Mouse (Mus musculus): ENCODE data around the gene Zfp592. TPM values are rescaled to one million over a fixed set of nuclear protein-coding genes. Genes with fewer than 3 reads are reported as not detected.

The Zfp592 gene
- polyA plus RNA-seq, 1 experiment from 2014 or later: 14.2 TPM

DNA sequence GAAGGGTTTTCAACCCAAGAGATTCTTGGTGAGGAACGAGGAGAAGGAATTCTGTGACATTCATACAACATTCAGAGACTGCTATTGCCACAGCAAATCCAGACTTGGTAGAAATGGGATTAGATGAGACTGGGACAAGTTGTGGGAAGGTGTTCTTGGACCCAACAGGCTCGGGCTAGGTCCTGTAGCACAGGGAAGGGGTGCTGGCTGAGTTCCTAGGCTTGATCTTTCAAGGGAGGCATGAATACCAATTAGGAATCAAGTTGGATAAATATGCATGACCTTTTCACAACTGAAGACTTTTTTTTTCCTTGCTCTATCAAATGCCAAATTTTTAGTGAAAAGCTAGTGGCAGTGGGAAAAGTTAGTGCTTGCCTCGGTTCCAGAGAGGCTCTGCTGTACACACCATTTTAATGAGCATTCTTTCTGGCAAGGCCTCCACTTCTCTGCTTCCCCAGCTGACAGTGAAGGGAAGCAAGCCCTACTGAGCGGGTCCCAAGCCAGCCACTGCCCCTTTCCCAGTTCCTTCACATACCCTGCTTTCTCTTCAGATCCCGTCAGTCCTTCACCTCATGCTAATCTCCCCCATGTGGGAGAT lies 49.6 kb downstream of the Zfp592 start:
- H3K36me3 ChIP-seq: peaks cover 57% of the 10 kb centered on the region
- no peak overlapping the region for H3K4me2 ChIP-seq (replicated peaks)
- WGBS: 91% methylated on average over 5 of the region's 5 CpGs
- no peak overlapping the region for H3K27ac ChIP-seq
- H3K9me3 ChIP-seq: no peaks in the 10 kb centered on the region
- no peaks in the 10 kb centered on the region for H3K27me3 ChIP-seq (replicated peaks)
- no peak for ATAC-seq (ENCODE audit: low FRiP score, low read depth)
- H3K4me3 ChIP-seq: no peak overlapping the region
- H3K4me1 ChIP-seq: no peaks in the 10 kb centered on the region
- no peak overlapping the region for H3K9ac ChIP-seq

DNA sequence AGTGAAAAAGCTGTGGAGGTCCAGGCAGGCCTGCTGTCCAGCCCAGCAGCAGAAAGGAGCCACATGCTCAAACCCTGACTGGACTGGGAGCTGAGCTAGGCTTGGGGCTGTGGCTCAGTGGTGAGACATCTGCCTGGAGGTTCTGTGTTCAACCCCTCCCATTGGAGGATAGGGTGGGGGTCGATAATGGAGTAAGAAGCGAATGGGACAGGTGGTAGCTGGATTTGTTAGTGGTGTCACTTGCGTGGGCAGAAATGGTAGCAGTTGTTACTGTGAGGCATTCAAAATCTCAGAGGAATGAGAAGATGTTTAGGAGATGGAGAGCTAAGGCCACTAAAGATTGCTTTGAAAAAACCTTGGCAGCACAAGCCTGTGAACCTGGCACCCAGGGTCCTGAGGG lies 54.4 kb downstream of the Zfp592 start:
- WGBS: 88% methylated on average over 3 of the region's 3 CpGs
- Histone ChIP-seq H3K4me1 (no peaks in the 10 kb centered on the region), H3K36me3 (peaks cover 11% of the 10 kb centered on the region; the same call in 1 of the 2 replicates), H3K27me3 (replicated peaks) (no peaks in the 10 kb centered on the region), H3K9me3 (no peaks in the 10 kb centered on the region), H3K27ac (no peak overlapping the region), H3K9ac (no peak overlapping the region), H3K4me3 (no peak overlapping the region), H3K4me2 (replicated peaks) (no peak overlapping the region)
- no peak for ATAC-seq (ENCODE audit: low FRiP score, low read depth)

DNA sequence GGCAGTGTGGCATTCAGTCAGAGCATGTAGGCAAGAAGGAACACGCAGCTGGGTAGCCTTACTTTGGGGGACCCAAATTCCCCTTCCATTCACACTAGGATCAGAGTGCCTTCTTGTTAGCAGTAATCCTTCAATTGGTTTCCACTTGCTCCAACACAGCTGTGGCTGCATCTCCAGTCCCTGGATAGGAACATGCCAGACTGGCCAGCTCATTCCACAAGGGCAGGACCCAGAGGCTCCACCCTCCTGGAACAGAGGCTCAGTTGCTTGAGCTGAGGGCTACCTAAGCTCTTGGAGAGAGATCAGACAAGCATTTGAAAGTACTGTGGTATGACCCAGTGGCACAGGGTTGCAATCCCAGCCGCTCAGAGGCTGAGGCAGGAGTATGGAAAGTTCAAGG lies 55.0 kb downstream of the Zfp592 start:
- H3K4me1 ChIP-seq: no peaks in the 10 kb centered on the region

DNA sequence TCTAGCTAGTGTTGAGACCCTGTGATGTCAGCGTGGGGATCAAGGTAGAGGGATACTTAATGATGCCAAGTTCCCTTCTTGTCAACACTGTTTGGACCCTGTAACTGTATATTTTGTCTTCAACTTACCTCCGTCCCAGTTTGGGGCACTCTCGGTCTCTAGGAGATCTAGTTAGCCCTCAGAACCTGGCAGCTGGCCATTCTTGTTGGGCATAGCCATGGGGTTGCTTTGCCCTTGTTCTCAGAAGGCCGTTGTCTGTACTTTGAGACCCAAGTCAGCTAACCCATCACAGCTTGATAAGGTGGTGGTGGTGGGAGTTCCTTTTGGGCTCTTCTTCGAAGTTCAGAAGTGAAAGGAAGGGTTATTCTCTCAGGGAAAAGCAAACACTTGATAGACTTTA lies 56.5 kb downstream of the Zfp592 start:
- no peaks in the 10 kb centered on the region for H3K9me3 ChIP-seq
- ATAC-seq (ENCODE audit: low FRiP score, low read depth): no peak
- H3K4me1 ChIP-seq: no peaks in the 10 kb centered on the region
- no peak overlapping the region for H3K4me2 ChIP-seq (replicated peaks)
- H3K27me3 ChIP-seq (replicated peaks): no peaks in the 10 kb centered on the region
- H3K9ac ChIP-seq: no peak overlapping the region
- H3K27ac ChIP-seq: no peak overlapping the region
- WGBS: 66% methylated on average over 5 of the region's 5 CpGs
- H3K4me3 ChIP-seq: no peak overlapping the region
- H3K36me3 ChIP-seq: no peaks in the 10 kb centered on the region

More for the DNA sequence above, 55.0 kb downstream of the Zfp592 start:
- no peak for ATAC-seq (ENCODE audit: low FRiP score, low read depth)
- Histone ChIP-seq H3K4me2 (replicated peaks) (no peak overlapping the region), H3K9me3 (no peaks in the 10 kb centered on the region), H3K36me3 (peaks cover 6% of the 10 kb centered on the region; the same call in 1 of the 2 replicates), H3K27me3 (replicated peaks) (no peaks in the 10 kb centered on the region), H3K4me3 (no peak overlapping the region), H3K9ac (no peak overlapping the region), H3K27ac (no peak overlapping the region)
- 87% methylated on average over 2 of the region's 2 CpGs for WGBS

DNA sequence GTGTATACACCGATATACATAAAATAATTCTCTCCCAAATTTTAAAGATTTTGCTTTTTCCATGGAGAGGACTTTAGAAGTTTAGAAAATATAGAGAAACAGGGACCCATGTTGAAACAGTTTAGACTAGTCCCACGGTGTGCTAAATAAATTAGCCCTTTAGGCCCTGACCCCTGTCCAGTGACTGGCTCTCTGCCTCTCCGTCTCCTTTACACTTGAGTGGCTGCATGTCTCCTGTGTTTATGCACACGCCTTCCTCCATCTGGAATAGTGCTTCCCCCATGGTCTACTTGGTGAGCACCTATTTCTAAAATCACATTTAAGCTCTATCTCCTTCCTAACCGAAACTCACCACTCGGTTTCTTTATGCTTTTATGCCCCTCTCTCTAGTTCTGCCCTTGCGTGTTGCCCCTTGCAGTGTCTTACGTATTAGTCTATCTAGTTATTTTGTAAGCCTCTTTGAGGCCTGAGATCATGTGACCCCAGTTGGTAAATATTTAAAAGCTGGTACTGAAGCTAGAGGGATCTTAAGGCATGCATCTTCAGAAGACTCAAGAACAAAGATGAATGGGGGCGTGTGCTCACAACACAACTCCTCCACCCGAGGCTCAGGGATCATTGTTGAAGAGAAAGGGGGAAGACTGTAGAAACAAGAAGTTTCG lies 62.4 kb downstream of the Zfp592 start:
- ATAC-seq (ENCODE audit: low FRiP score, low read depth): no peak
- H3K27ac ChIP-seq: no peak overlapping the region
- no peaks in the 10 kb centered on the region for H3K36me3 ChIP-seq
- no peaks in the 10 kb centered on the region for H3K9me3 ChIP-seq
- no peak overlapping the region for H3K4me2 ChIP-seq (replicated peaks)
- no peaks in the 10 kb centered on the region for H3K4me1 ChIP-seq
- H3K9ac ChIP-seq: no peak overlapping the region
- no peak overlapping the region for H3K4me3 ChIP-seq
- H3K27me3 ChIP-seq (replicated peaks): no peaks in the 10 kb centered on the region
- 83% methylated on average over 11 of the region's 11 CpGs for WGBS

DNA sequence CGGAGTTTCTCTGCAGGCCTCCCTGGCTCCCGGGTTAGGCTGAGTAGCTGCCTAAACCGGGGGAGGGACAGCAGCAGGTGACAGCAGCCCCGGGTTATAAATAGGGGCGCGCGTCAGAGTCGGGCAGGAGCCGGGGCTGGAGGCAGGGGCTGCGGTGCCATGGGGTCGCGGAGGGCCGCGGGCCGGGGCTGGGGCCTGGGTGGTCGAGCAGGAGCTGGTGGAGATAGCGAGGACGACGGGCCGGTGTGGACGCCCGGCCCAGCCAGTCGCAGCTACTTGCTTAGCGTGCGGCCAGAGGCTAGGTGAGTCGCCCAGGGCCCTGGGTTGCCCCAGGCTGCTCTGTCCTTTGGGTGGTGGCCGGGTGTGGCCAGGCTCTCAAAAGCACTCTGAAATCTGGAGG lies 64.0 kb downstream of the Zfp592 start, which contains the start of gene Alpk3:
TSS of gene Alpk3 (plus strand) at position 130 of the 400 bp plus-strand sequence.
- 30% methylated on average over 27 of the region's 27 CpGs for WGBS
- Histone ChIP-seq H3K27me3 (replicated peaks) (no peaks in the 10 kb centered on the region), H3K9me3 (no peaks in the 10 kb centered on the region), H3K27ac (no peak within 1 kb of the TSS), H3K4me2 (replicated peaks) (peak within 1 kb of the TSS; percentile 36), H3K4me1 (no peaks in the 10 kb centered on the region), H3K4me3 (no peak within 1 kb of the TSS), H3K9ac (no peak within 1 kb of the TSS), H3K36me3 (no peaks in the 10 kb centered on the region)
- no peak for ATAC-seq (ENCODE audit: low FRiP score, low read depth)

DNA sequence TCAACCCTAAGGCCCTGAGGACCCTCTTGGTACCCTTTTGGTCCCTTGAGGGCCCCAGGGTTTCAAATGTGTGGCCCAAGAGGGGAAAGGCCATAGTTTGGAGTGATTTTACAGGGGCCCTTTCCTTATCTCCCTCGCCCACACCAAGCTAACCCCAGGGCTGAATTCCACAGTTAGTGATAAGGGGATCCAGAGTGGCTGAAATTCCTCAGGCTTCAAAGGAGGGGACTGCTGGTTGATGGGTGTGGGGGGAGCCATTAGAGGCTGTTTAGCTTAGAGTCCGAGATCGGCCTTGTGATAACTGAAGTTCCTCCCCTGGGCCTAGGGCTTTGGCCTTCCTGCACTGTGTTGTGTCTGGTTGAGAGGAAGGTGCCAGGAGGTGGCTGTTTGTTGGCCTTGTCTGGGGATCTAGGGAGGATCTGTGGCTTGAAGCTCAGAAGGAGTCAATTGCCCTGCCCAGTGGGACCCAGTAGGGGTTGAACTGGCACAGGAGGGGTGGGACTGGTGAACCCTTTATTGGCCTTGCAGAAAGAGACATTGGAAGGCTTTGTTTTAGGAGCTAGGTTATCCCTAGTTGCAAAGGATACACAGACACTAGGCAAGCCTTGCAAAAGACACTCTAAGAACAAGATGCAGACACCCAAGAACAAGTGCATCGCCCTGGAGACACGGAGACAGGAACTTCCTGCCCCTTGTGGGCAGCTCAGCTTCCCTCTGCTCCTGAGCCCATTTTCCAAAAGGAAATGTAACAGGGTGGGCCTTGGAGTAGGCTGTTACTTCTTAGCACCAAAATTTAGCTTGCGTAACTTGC lies 64.6 kb downstream of the Zfp592 start:
- Histone ChIP-seq H3K4me2 (replicated peaks) (peak overlapping the region; percentile 36; the same call in 1 of the 2 replicates), H3K27ac (no peak overlapping the region), H3K9me3 (no peaks in the 10 kb centered on the region), H3K4me3 (no peak overlapping the region), H3K36me3 (no peaks in the 10 kb centered on the region), H3K4me1 (no peaks in the 10 kb centered on the region), H3K27me3 (replicated peaks) (no peaks in the 10 kb centered on the region), H3K9ac (no peak overlapping the region)
- 75% methylated on average over 6 of the region's 6 CpGs for WGBS
- no peak for ATAC-seq (ENCODE audit: low FRiP score, low read depth)

DNA sequence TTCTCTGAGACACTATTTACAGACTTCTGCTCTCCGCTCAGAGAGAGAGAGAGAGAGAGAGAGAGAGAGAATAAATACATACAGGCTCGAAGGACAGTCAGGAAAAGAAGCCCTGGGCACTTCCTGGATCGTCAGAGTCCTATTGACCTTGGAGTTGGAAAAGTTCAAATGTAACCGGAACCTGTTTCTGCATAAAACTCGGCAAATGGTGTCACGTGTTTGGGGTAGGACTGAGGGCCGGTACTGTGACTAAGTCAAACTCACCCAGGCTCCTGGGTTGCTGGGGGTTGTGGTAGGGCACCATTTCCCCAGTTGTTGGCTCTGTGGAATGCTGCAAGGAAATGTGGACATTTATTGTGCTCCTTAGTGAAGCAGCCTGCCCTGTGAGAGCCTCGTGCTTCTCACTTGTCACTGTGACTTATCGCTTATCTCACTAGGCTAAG lies 65.3 kb downstream of the Zfp592 start:
- 57% methylated on average over 9 of the region's 9 CpGs for WGBS

DNA sequence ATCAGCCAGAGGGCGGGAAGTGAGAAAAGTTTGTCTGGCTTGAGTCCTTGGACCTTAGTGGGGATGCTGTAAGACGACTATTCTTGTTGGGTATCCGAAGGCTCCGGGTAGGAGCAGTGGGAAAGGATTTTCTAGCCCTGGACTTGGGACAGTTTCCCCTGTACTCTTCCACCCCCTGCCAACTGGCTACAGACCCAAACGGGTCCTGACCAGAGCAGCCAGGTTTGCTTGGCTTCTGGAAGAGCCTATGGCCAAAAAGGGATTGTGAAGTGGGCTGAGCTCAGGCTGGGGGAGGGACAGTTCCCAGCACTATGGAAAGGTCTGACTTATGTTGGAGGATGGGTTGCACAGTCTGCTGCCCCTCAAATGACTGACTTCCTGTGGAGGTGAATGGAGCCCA lies 65.9 kb downstream of the Zfp592 start:
- WGBS: 82% methylated on average over 5 of the region's 5 CpGs
- ATAC-seq (ENCODE audit: low FRiP score, low read depth): no peak

More for the DNA sequence above, 65.3 kb downstream of the Zfp592 start:
- no peaks in the 10 kb centered on the region for H3K9me3 ChIP-seq
- H3K27me3 ChIP-seq (replicated peaks): no peaks in the 10 kb centered on the region
- no peak for ATAC-seq (ENCODE audit: low FRiP score, low read depth)
- no peaks in the 10 kb centered on the region for H3K36me3 ChIP-seq
- no peak overlapping the region for H3K27ac ChIP-seq
- no peak overlapping the region for H3K9ac ChIP-seq
- H3K4me3 ChIP-seq: no peak overlapping the region
- H3K4me2 ChIP-seq (replicated peaks): no peak overlapping the region
- H3K4me1 ChIP-seq: no peaks in the 10 kb centered on the region

DNA sequence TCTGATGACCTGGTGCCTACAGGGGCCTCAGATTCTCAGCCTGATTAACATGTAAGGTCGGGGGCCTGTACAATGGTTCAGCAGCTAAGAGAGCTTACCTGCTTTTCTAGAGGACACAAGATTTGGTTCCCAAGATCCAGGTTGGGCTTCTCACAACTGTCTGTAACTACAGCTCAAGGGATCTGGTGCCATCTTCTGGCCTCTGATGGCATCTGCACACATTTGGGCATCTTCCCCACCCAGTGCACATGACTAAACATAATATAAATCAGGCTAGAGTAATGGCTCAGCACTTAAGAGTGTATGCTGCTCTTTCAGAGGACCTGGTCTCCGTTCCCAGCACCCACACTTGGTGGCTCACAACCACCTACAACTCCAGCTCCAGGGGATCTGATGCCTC lies 67.4 kb downstream of the Zfp592 start:
- no peaks in the 10 kb centered on the region for H3K27me3 ChIP-seq (replicated peaks)
- H3K36me3 ChIP-seq: no peaks in the 10 kb centered on the region
- H3K27ac ChIP-seq: no peak overlapping the region
- H3K4me3 ChIP-seq: no peak overlapping the region
- H3K4me2 ChIP-seq (replicated peaks): no peak overlapping the region
- WGBS: 84% methylated on average over 2 of the region's 2 CpGs
- no peak for ATAC-seq (ENCODE audit: low FRiP score, low read depth)
- no peaks in the 10 kb centered on the region for H3K9me3 ChIP-seq
- no peak overlapping the region for H3K9ac ChIP-seq
- H3K4me1 ChIP-seq: no peaks in the 10 kb centered on the region

More for the DNA sequence above, 65.9 kb downstream of the Zfp592 start:
- Histone ChIP-seq H3K27ac (no peak overlapping the region), H3K4me1 (no peaks in the 10 kb centered on the region), H3K36me3 (no peaks in the 10 kb centered on the region), H3K4me2 (replicated peaks) (no peak overlapping the region), H3K9me3 (no peaks in the 10 kb centered on the region), H3K4me3 (no peak overlapping the region), H3K9ac (no peak overlapping the region), H3K27me3 (replicated peaks) (no peaks in the 10 kb centered on the region)

DNA sequence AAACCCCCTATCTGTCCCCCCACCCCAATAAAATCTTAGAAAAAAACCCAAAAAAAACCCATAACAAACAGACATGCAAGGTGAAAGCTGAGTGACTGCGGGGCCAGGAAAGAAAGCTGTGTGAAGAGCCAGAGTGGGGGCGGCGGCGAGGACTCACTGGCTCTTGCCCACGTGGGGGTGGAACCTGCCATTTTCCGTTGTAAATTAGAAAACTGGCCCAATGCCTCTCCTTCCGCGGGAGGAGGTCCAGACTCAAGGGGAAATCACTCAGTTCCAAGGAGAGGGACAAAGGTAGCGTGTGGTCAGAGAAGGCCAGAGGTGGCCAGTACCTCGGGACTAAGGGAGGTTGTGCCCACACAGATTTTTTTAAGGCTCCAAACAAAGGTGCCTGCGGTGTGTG lies 68.5 kb downstream of the Zfp592 start:
- 86% methylated on average over 11 of the region's 11 CpGs for WGBS
- H3K27ac ChIP-seq: no peak overlapping the region
- H3K4me3 ChIP-seq: no peak overlapping the region
- no peak for ATAC-seq (ENCODE audit: low FRiP score, low read depth)
- no peaks in the 10 kb centered on the region for H3K9me3 ChIP-seq
- no peak overlapping the region for H3K4me2 ChIP-seq (replicated peaks)
- no peaks in the 10 kb centered on the region for H3K36me3 ChIP-seq
- H3K4me1 ChIP-seq: peaks cover 6% of the 10 kb centered on the region; the same call in 1 of the 2 replicates
- no peak overlapping the region for H3K9ac ChIP-seq
- no peaks in the 10 kb centered on the region for H3K27me3 ChIP-seq (replicated peaks)

DNA sequence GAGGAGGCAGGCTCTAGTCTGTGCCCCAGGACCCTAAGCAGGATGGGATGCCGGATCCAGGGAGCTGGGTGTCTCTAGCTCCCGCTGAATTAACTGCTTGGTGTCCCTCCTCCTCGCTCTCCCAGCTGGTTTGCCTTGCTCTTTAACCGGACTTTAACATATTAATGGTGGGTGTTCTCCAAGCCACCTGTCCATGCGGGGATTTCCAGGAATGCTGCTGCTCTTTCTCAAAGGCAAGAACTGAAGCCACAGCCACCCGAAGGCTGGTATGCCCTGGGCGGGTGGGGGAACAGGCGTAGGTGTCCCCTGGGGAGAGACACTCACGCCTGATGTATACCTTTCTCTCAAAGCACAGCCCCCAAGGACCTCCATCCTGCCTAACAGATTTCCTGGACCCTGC lies 69.9 kb downstream of the Zfp592 start:
- Histone ChIP-seq H3K27me3 (replicated peaks) (no peaks in the 10 kb centered on the region), H3K9me3 (no peaks in the 10 kb centered on the region), H3K27ac (no peak overlapping the region), H3K4me3 (no peak overlapping the region), H3K9ac (no peak overlapping the region), H3K4me2 (replicated peaks) (no peak overlapping the region), H3K36me3 (no peaks in the 10 kb centered on the region), H3K4me1 (peaks cover 10% of the 10 kb centered on the region; the same call in 1 of the 2 replicates)
- ATAC-seq (ENCODE audit: low FRiP score, low read depth): no peak
- WGBS: 59% methylated on average over 9 of the region's 9 CpGs
